Mouse (Mus musculus) midbrain, embryonic 16.5 days (tissue): ENCODE data around the gene Cdk14. TPM values are rescaled to one million over a fixed set of nuclear protein-coding genes. Genes with fewer than 3 reads are reported as not detected.
A peak's percentile ranks its signal among the peaks of the same experiment; 100 is the strongest.

ENCODE experiments used
- ATAC-seq: fragments of 200-750 bp; cut with Nextera tagmentation; 2 replicates; pipeline ENCODE4 v1.8.0; 2017; ENCODE audit warnings: moderate TSS enrichment
- H3K27ac ChIP-seq: fragments of 300-500 bp; sonication (generic); 2 replicates; pipeline ENCODE4 v1.5.1; 2014; ENCODE audit warnings: mild to moderate bottlenecking, low read length, mixed read lengths
- H3K27me3 ChIP-seq: fragments of 300-500 bp; sonication (generic); 2 replicates; pipeline ENCODE4 v1.6.1; 2014; ENCODE audit warnings: low read depth, low read length, mixed read lengths; ENCODE audit not compliant: control insufficient read depth, insufficient read depth
- H3K36me3 ChIP-seq: fragments of 300-500 bp; sonication (generic); 2 replicates; pipeline ENCODE4 v1.6.1; 2014; ENCODE audit warnings: mild to moderate bottlenecking, low read length, moderate library complexity, mixed read lengths; ENCODE audit not compliant: control insufficient read depth, insufficient read depth
- H3K4me1 ChIP-seq: fragments of 300-500 bp; sonication (generic); 2 replicates; pipeline ENCODE4 v1.6.1; 2014; ENCODE audit warnings: mild to moderate bottlenecking, low read length, mixed read lengths; ENCODE audit not compliant: control insufficient read depth, insufficient read depth
- H3K4me2 ChIP-seq: fragments of 300-500 bp; sonication (generic); 2 replicates; pipeline ENCODE4 v1.6.1; 2014; ENCODE audit warnings: mild to moderate bottlenecking, low read length, mixed read lengths
- H3K4me3 ChIP-seq: fragments of 300-500 bp; sonication (generic); 2 replicates; pipeline ENCODE4 v1.5.1; 2014; ENCODE audit warnings: low read depth, mild to moderate bottlenecking, low read length, moderate library complexity, mixed read lengths
- H3K9ac ChIP-seq: fragments of 300-500 bp; sonication (generic); 2 replicates; pipeline ENCODE4 v1.6.1; 2014; ENCODE audit warnings: low read depth, low read length, mixed read lengths
- H3K9me3 ChIP-seq: fragments of 300-500 bp; sonication (generic); replicated peaks from 2 replicates; pipeline ENCODE4 v1.6.1; 2014; ENCODE audit warnings: mild to moderate bottlenecking, low read length, mixed read lengths; ENCODE audit not compliant: control insufficient read depth, poor library complexity, severe bottlenecking
- WGBS: fragments of 180-500 bp; shearing (Covaris S2); extraction: QIAGEN DNeasy Blood & Tissue Kit; methylation state at CpG from one replicate; pipeline ENCODE4 v1.1.7; 2014; 5-methylcytosine and 5-hydroxymethylcytosine counted together
- polyA plus RNA-seq: library from polyadenylated mRNA; unstranded; fragments of >200 nt; fragmentation: Nextera tagmentation; extraction: Ambion mirVana; gene quantifications from 2 replicates; pipeline ENCODE4 v1.2.1, GENCODE M21; 2015

The Cdk14 gene
- polyA plus RNA-seq, 1 experiment from 2014 or later: 44.6 TPM

GRCm38 (mm10) chr5:5264712-5265111 is 155.4 kb downstream of the Cdk14 start:
- 65% methylated on average over 2 of the region's 2 CpGs for WGBS
- Histone ChIP-seq H3K36me3 (no peaks in the 10 kb centered on the region), H3K4me2 (peak overlapping the region; percentile 54), H3K4me3 (peak overlapping the region; percentile 37), H3K4me1 (peaks cover 9% of the 10 kb centered on the region; the same call in 1 of the 2 replicates), H3K27ac (peak overlapping the region; percentile 84), H3K9ac (peak overlapping the region; percentile 62), H3K27me3 (no peaks in the 10 kb centered on the region), H3K9me3 (no peaks in the 10 kb centered on the region)
- ATAC-seq: 0 out of 2 replicates have a peak, but pooled peaks have one; percentile 7

- Histone ChIP-seq H3K4me2 (no peak overlapping the region; the same call in 1 of the 2 replicates), H3K9ac (no peak overlapping the region), H3K9me3 (no peaks in the 10 kb centered on the region), H3K4me3 (no peak overlapping the region), H3K4me1 (peaks cover 9% of the 10 kb centered on the region; the same call in 1 of the 2 replicates), H3K36me3 (no peaks in the 10 kb centered on the region), H3K27ac (no peak overlapping the region), H3K27me3 (no peaks in the 10 kb centered on the region)
- 77% methylated on average over 14 of the region's 14 CpGs for WGBS
- ATAC-seq: no peak
Observed at GRCm38 (mm10) chr5:5261725-5262296, 158.3 kb downstream of the Cdk14 start.

GRCm38 (mm10) chr5:5260966-5261724 is 159.0 kb downstream of the Cdk14 start:
- Histone ChIP-seq H3K27me3 (no peaks in the 10 kb centered on the region), H3K9me3 (no peaks in the 10 kb centered on the region), H3K9ac (no peak overlapping the region), H3K4me2 (no peak overlapping the region; the same call in 1 of the 2 replicates), H3K36me3 (no peaks in the 10 kb centered on the region), H3K4me3 (no peak overlapping the region), H3K4me1 (peaks cover 7% of the 10 kb centered on the region; the same call in 1 of the 2 replicates), H3K27ac (no peak overlapping the region)
- WGBS: 48% methylated on average over 14 of the region's 14 CpGs
- ATAC-seq: no peak

- Histone ChIP-seq H3K4me1 (peaks cover 3% of the 10 kb centered on the region; the same call in 1 of the 2 replicates), H3K27me3 (no peaks in the 10 kb centered on the region), H3K36me3 (no peaks in the 10 kb centered on the region), H3K9me3 (no peaks in the 10 kb centered on the region), H3K4me2 (no peak overlapping the region), H3K4me3 (no peak overlapping the region), H3K27ac (no peak overlapping the region), H3K9ac (no peak overlapping the region)
- WGBS: 63% methylated on average over 7 of the region's 7 CpGs
- no peak for ATAC-seq
Observed at GRCm38 (mm10) chr5:5260309-5260708, 159.8 kb downstream of the Cdk14 start.

GRCm38 (mm10) chr5:5254391-5254790 is 165.7 kb downstream of the Cdk14 start:
- no peaks in the 10 kb centered on the region for H3K4me1 ChIP-seq
- no peaks in the 10 kb centered on the region for H3K9me3 ChIP-seq
- ATAC-seq: no peak
- H3K9ac ChIP-seq: no peak overlapping the region
- H3K4me2 ChIP-seq: no peak overlapping the region
- WGBS: 86% methylated on average over 6 of the region's 6 CpGs
- no peaks in the 10 kb centered on the region for H3K36me3 ChIP-seq
- no peak overlapping the region for H3K4me3 ChIP-seq
- H3K27ac ChIP-seq: no peak overlapping the region
- no peaks in the 10 kb centered on the region for H3K27me3 ChIP-seq

- H3K4me2 ChIP-seq: no peak overlapping the region
- no peaks in the 10 kb centered on the region for H3K4me1 ChIP-seq
- H3K4me3 ChIP-seq: no peak overlapping the region
- no peaks in the 10 kb centered on the region for H3K9me3 ChIP-seq
- 94% methylated on average over 3 of the region's 3 CpGs for WGBS
- no peaks in the 10 kb centered on the region for H3K36me3 ChIP-seq
- no peak overlapping the region for H3K9ac ChIP-seq
- no peaks in the 10 kb centered on the region for H3K27me3 ChIP-seq
- no peak overlapping the region for H3K27ac ChIP-seq
- ATAC-seq: no peak
Observed at GRCm38 (mm10) chr5:5253177-5253576, 166.9 kb downstream of the Cdk14 start.

GRCm38 (mm10) chr5:5247671-5248070 is 172.4 kb downstream of the Cdk14 start:
- no peak for ATAC-seq
- no peak overlapping the region for H3K4me2 ChIP-seq
- H3K9ac ChIP-seq: no peak overlapping the region
- 95% methylated on average over 6 of the region's 6 CpGs for WGBS
- no peaks in the 10 kb centered on the region for H3K36me3 ChIP-seq
- H3K9me3 ChIP-seq: no peaks in the 10 kb centered on the region
- no peak overlapping the region for H3K27ac ChIP-seq
- H3K4me1 ChIP-seq: no peaks in the 10 kb centered on the region
- no peak overlapping the region for H3K4me3 ChIP-seq
- H3K27me3 ChIP-seq: no peaks in the 10 kb centered on the region

- Histone ChIP-seq H3K27ac (no peak overlapping the region), H3K36me3 (no peaks in the 10 kb centered on the region), H3K4me2 (no peak overlapping the region), H3K27me3 (no peaks in the 10 kb centered on the region), H3K4me3 (no peak overlapping the region), H3K9ac (no peak overlapping the region), H3K4me1 (no peaks in the 10 kb centered on the region), H3K9me3 (no peaks in the 10 kb centered on the region)
- 0 out of 2 replicates have a peak, but pooled peaks have one; percentile 56 for ATAC-seq
- 91% methylated on average over 2 of the region's 2 CpGs for WGBS
Observed at GRCm38 (mm10) chr5:5246534-5247175, 173.5 kb downstream of the Cdk14 start.

- 94% methylated on average over 7 of the region's 7 CpGs for WGBS
- Histone ChIP-seq H3K27ac (no peak overlapping the region), H3K4me1 (no peaks in the 10 kb centered on the region), H3K9ac (no peak overlapping the region), H3K27me3 (no peaks in the 10 kb centered on the region), H3K9me3 (no peaks in the 10 kb centered on the region), H3K4me3 (no peak overlapping the region), H3K36me3 (no peaks in the 10 kb centered on the region), H3K4me2 (no peak overlapping the region)
- no peak for ATAC-seq
Observed at GRCm38 (mm10) chr5:5245182-5245581, 174.9 kb downstream of the Cdk14 start.
